Mouse (Mus musculus) left cerebral cortex, adult 2 months (tissue): ENCODE results near the gene Gm7879. TPM values are rescaled to one million over a fixed set of nuclear protein-coding genes. Genes with fewer than 3 reads are reported as not detected.

Experiments used
- DNase-seq, 2 experiments: peaks; one replicate each; pipeline ENCODE4 v3.0.0; 2021 to 2022; ENCODE audit warnings: low spot score in 2 of 2, mixed read lengths in 1 of 2; ENCODE audit errors: extremely low spot score in 1 of 2
- H3K27ac ChIP-seq: fragments of 200-600 bp; 2 replicates; pipeline ENCODE4 v1.8.1; 2022
- H3K4me3 ChIP-seq: fragments of 200-600 bp; 2 replicates; pipeline ENCODE4 v1.8.1; 2022
- CTCF ChIP-seq: fragments of 200-600 bp; IDR thresholded peaks from 2 replicates; pipeline ENCODE4 v1.8.1; 2022; ENCODE audit warnings: antibody characterized with exemption, mild to moderate bottlenecking, moderate library complexity
- intact Hi-C: fragments of 180-260 bp; cut with DNase I; formaldehyde crosslinking; loops from one replicate; pipeline ENCODE4 v1.15.1; 2025
- total RNA-seq, 2 experiments: library from RNA; stranded (reverse); gene quantifications; 2 replicates each; pipeline ENCODE4 v1.2.3; 2021

The Gm7879 gene
- total RNA-seq, 2 experiments from 2014 or later, result 9.8 to 11.0 TPM

- intact Hi-C loops, result loop anchor here (2.0 to 10.0 kb wide), 5 partner anchors 95 to 1539 kb away; no protein-coding TSS in a partner anchor
- no peak for TF ChIP-seq CTCF
- no peak overlapping the region for H3K4me3 ChIP-seq
- no peak overlapping the region for H3K27ac ChIP-seq
- no peak for DNase-seq
Measured at GRCm38 (mm10) chr5:43895931-43896330, 17.0 kb upstream of the Gm7879 start.

DNA sequence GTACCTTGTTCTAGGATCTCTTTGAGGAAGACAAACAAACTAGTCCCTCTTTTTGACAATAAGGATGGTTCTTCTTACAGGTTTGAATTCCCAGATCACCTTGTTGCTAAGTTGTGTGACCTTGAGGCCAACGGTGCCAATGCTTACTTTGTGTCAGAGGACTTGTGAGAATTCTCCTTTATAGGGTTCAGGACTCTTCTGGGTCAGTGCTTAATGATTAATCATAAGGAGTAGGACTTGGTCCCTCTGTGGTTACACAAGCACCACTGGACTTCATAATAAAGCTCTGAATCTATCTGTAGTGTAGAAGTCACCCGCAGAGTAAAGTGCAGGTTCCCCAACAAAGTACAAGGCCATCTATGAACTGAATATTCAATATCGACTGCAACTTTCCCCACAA, 8.3 kb upstream of the Gm7879 start:
- no peak overlapping the region for H3K27ac ChIP-seq
- TF ChIP-seq CTCF, result no peak
- DNase-seq, result no peak
- no peak overlapping the region for H3K4me3 ChIP-seq
- intact Hi-C loops, result no loop called here

DNA sequence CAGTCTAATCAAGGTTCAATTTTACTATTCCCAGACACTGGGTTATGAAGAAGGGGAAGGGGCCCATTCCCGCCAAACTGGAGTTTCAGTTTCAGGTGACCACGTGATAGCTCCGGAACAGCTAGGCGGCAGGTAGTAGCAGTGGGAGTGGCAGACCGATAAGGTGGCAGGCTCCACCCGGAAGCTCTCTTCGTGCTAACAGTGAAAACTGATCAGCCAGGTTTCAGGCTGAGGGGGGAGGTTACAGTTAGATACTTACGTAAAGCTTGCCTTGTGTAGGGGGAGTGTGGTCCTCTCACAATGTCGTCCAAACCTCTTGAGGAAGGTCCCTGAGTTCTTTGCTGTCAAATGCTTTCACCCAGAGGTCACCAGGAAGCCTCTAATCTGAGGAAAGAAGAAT, 3.7 kb upstream of the Gm7879 start:
- Histone ChIP-seq H3K4me3 (no peak overlapping the region), H3K27ac (no peak overlapping the region)
- no peak for TF ChIP-seq CTCF
- no peak for DNase-seq
- intact Hi-C loops, result no loop called here

GRCm38 (mm10) chr5:43910006-43910405, 2.9 kb upstream of the Gm7879 start:
- Histone ChIP-seq H3K27ac (no peak overlapping the region), H3K4me3 (no peak overlapping the region)
- TF ChIP-seq CTCF, result no peak
- no peak for DNase-seq
- intact Hi-C loops, result no loop called here

GRCm38 (mm10) chr5:43915261-43915886, 2.4 kb downstream of the Gm7879 start:
- no peak overlapping the region for H3K4me3 ChIP-seq
- no peak overlapping the region for H3K27ac ChIP-seq
- no peak for DNase-seq
- intact Hi-C loops, result no loop called here
- no peak for TF ChIP-seq CTCF

DNA sequence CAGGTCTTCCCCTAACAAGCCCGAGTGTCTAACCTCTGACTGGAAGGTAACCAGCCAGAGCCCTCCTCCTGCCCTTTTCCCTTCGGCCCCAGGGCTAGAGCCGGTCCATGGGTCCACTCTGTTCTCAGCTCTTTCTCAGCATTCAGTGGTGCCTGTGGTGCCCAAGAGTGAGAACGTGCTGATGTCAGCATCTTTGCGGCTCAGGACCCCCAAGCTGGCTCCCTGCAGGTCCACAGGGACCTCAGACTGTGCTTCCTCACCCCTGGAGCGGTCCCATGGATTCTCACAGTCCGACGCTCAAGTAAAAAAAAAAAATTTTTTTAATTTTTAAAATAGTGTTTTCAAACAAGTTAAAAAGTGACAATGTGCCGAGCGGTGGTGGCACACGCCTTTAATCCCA, 8.9 kb downstream of the Gm7879 start:
- DNase-seq, result no peak
- Histone ChIP-seq H3K27ac (no peak overlapping the region), H3K4me3 (no peak overlapping the region)
- intact Hi-C loops, result loop anchor here (5.0 kb wide), 1 partner anchor 110 kb away; no protein-coding TSS in a partner anchor
- TF ChIP-seq CTCF, result no peak

DNA sequence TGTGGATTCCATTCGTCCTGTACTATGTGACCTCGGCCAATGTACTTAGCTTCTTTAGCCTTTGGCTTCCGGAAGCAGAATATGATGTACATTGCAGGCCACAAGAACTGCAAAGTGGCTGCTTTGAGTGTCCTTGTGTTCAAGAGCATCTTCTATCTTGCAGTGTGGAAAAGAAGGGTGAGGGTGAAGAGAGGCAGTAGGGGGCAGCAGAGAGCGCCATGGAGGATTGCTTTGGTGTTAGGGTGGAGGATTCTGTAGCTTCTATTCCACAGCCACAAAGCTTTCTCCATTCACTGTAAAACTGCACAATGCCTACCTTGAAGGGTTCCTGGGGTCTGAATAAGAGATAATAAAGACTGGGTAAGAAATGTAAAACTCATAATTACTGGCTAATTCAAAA, 11.0 kb downstream of the Gm7879 start:
- peak; percentile 82 for TF ChIP-seq CTCF
- no peak overlapping the region for H3K4me3 ChIP-seq
- DNase-seq, result peak; percentile 56 to 75
- H3K27ac ChIP-seq, result no peak overlapping the region
- intact Hi-C loops, result loop anchor here (1.0 to 5.0 kb wide), 2 partner anchors 66 to 108 kb away; no protein-coding TSS in a partner anchor

- no peak for DNase-seq
- TF ChIP-seq CTCF, result no peak
- Histone ChIP-seq H3K27ac (no peak overlapping the region), H3K4me3 (no peak overlapping the region)
- intact Hi-C loops, result no loop called here
Measured at GRCm38 (mm10) chr5:43927729-43928128, 14.8 kb downstream of the Gm7879 start.

DNA sequence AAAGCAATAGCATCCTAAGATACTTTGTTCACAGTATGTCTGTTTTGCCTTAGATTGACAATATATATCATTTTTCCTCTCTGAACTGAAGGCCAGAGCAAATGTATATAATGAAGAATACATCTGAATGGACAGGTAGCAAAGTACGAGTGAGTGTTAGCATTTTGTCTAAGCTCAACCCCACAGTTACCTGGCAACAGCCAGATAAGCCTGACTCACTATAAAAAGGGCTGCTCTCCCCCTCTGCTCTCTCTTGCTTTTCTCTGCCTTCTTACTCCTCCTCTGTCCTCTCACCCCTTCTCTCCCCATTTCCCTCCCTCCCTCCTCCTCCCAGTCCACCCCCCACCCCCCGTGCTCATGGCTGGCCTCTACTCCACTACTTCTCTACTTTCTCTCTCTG, 20.3 kb downstream of the Gm7879 start:
- intact Hi-C loops, result no loop called here
- no peak for DNase-seq
- Histone ChIP-seq H3K4me3 (no peak overlapping the region), H3K27ac (no peak overlapping the region)
- no peak for TF ChIP-seq CTCF

DNA sequence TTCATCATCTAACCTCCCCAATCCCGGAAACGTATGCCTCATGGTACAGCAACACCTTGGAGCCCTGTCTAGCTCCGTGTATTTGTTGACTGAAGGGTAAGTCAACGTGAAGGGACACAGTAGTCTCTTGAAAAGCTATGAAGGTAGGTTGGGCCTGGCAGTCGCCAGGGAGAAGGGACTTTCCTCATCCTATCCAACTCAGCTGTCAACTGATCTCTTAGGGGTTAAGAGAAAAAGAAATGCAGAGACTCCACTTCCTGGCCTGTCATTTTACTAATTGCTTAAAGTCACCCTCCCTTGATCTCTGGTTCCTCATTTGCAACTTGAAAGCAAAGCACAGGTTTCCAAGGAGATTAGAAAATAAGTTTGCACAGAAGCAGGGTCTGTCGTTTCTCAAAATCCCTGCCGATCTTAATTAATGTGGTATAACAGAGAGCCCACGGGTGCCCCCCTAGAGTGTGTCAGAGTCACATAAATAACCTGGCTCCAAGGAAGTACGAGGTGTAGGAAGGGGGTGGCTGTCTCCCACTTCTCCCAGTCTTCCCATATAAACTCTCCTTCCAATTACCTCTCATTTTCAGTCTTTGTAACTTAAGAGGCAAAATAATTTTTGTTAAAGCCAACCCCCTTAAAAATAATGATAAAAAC, 34.5 kb downstream of the Gm7879 start:
- peak overlapping the region; percentile 44; the same call in 1 of the 2 replicates for H3K4me3 ChIP-seq
- no peak for DNase-seq

DNA sequence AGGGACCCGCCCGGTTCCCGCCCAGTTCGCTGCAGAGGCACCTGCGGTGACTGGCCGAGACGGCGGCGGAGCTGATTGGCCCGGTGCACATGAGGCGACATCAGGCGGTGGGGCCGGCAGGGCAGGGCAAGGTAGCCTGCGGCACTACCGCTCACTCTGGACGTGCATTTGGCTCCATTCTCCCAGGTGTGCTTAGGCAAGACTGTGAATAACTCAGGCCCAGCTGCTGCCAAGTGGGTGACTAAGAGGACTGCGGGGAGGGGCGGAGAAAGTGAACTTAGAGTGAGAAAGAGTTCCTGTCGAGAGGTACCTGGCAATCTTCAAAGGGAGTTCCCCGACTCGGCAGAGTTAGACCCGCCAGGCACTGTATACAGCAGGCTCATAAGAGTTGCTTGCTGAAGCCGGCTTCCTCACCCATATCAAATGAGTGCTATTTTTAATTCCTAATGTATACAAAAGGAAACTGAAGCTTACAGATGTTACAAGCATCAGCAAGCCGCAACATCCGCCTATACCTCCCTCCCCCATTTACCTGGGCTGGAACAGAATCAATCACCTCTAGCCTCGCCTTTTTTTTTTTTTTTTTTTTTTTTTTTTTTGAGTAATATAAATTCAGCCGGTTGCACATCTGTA, 35.3 kb downstream of the Gm7879 start:
- peak; percentile 19 to 38 for DNase-seq
- H3K27ac ChIP-seq, result no peak overlapping the region
- peak overlapping the region; percentile 44 for H3K4me3 ChIP-seq
- TF ChIP-seq CTCF, result no peak
- intact Hi-C loops, result no loop called here

More for the DNA sequence above, 34.5 kb downstream of the Gm7879 start:
- H3K27ac ChIP-seq, result no peak overlapping the region
- TF ChIP-seq CTCF, result no peak
- intact Hi-C loops, result no loop called here

GRCm38 (mm10) chr5:43948748-43949275, 35.9 kb downstream of the Gm7879 start:
- TF ChIP-seq CTCF, result no peak
- H3K27ac ChIP-seq, result no peak overlapping the region
- DNase-seq, result peak; percentile 8 to 12
- no peak overlapping the region for H3K4me3 ChIP-seq
- intact Hi-C loops, result no loop called here
